Mouse (Mus musculus) thymus, adult 2 months (tissue): Measurements from ENCODE around the gene Gsta1.

ENCODE experiments used
- CTCF ChIP-seq: fragments of 200-500 bp; IDR thresholded peaks from 2 replicates; pipeline ENCODE4 v1.5.1; 2012; ENCODE audit warnings: mild to moderate bottlenecking, control low read depth, low read length, moderate library complexity, borderline replicate concordance; ENCODE audit not compliant: control insufficient read depth, poor library complexity, insufficient read depth; ENCODE audit errors: extremely low read depth
- POLR2A ChIP-seq: fragments of 200-500 bp; IDR thresholded peaks from 2 replicates; pipeline ENCODE4 v1.6.1; 2012; ENCODE audit warnings: mild to moderate bottlenecking, low read length, control low read depth, moderate library complexity; ENCODE audit not compliant: control insufficient read depth, poor library complexity, insufficient read depth; ENCODE audit errors: extremely low read depth

DNA sequence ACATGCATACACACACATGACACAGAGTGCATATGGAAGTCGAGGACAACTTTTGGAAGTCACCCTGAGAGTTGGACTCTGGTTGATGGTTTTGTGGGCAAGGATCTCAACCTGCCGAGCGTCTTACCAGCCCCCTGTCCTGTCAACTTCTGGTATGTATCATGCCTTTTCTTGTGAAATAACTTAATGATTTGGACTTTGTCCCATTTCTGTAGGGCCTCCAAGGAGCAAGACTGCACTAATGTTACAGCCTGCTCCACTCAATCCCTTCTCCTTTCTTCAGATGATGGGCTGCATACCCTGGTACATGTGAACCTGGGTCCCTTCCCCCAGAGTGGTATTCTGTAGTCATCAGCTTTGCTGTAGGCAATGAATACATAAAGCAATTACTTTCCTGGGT, 20.4 kb upstream of the Gsta1 start:
- TF ChIP-seq CTCF (no peak), POLR2A (no peak)
